Mouse (Mus musculus) granulocyte monocyte progenitor cell, adult 5-6 weeks (primary cell): ENCODE measurements at regions not wholly inside any gene's neighbourhood (a gene's known extent, or its start where the extent isn't known, plus 50 kb on each side); places are given as distances from the start of the nearest gene placed in this dataset.
A peak's percentile ranks its signal among the peaks of the same experiment; 100 is the strongest.

ENCODE experiments used
- ATAC-seq: replicated peaks from 2 replicates; pipeline ENCODE4 v1.8.0; 2016; ENCODE audit warnings: mild to moderate bottlenecking, moderate TSS enrichment, inconsistent platforms; ENCODE audit not compliant: poor library complexity, severe bottlenecking

DNA sequence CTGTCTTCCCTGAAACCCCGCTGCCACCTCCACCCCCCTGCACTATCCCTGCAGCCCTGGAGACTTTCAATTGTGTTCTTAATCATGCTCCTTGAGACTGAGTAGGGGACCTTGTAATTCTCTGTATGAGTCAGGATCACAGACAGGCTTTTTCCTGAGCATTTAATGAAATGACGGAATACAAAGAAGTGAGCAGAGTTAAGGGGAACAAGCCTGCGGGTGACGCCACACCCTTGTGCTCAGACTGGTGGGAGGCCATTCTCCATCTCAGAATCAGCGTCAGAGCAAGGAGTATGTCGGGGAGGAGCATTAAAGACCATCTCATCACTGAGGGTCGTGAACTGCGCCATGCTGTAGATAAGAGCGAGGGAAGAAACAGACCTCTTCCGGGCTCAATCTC lies 359.3 kb upstream of the Tle4 start:
- ATAC-seq = peak; percentile 24

DNA sequence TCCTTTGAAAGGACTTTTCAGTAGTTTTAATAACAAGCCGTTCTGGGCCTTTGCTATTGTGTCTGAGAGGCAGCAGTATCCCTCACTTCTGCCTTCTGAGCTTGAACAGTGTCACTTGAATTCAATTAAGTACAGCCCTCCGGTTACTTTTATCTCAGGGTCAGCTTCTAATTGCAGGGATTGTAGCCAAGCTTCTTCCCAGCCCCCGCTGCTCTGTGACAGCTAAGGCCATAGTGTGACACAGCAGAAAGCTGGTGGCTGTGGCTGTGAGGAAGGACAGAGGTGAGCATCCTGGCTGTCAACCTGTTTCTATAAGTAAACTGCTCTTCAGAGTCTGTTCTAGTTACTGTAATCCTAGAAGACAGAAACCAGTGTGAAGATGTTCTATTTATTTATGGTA lies 358.5 kb upstream of the Tle4 start:
- ATAC-seq = no peak; the same call in 1 of the 2 replicates

DNA sequence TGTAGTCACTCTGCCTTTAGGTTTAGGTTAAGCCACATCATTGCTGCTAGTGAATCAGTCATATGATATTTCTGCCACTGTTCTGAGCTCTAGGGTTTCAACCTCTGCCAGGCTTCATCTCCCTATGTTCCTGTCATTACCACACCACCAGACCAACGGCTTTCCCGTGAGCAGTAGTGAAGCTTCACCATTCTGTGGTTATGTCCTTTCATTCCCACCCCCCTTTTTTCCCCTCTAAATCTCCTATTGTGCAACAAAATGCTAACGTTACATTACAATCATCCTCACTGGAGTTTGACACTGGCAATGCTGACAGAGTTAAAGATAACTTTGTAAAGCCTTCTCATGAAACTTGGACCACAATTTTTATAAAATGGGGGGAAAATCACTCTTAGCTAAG lies 358.1 kb upstream of the Tle4 start:
- ATAC-seq = peak; percentile 91

DNA sequence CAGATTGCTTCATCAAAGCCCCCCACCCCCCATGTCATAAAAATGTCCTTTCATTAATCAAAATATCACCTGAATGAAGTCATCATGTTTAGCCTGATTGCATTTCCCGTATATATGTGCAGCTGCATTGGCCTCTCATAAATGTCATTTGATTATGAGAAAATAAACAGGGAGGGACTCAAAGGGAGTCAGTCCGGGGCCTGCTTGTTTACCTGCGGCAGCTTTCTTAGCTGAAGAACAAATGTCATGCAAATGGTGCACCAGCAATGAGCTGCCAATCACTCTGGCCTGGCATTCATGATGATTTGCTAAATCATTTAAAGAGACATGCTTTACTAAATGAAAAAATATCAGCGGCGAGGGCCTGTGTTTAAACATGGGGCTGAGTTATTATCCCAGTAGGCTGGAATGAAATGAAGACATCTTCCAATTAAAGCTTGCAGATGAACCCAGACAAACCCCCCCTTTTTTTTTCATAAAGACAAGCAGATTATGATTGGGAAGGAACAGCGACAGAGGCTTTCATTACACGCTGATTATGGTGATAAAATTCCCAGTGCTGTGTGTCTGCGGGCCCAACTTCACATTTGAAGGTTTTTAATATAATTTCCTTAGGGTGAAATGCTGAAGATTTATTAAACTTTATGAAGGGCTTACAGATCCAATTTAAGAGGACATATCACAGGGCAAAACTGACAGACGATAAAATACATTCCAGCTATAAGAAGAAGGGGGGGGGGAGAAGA lies 342.5 kb upstream of the Tle4 start:
- no peak for ATAC-seq

- ATAC-seq = no peak
These were observed 324.4 kb upstream of the Tle4 start for GRCm38 (mm10) chr19:14922238-14922637.

GRCm38 (mm10) chr19:14911056-14911850 lies 313.4 kb upstream of the Tle4 start:
- no peak for ATAC-seq

- ATAC-seq = no peak
These were observed 297.0 kb upstream of the Tle4 start for GRCm38 (mm10) chr19:14894875-14895274.

- no peak for ATAC-seq
These were observed 294.5 kb upstream of the Tle4 start for GRCm38 (mm10) chr19:14892390-14892758.

GRCm38 (mm10) chr19:14891689-14892389 lies 294.0 kb upstream of the Tle4 start:
- ATAC-seq = no peak

DNA sequence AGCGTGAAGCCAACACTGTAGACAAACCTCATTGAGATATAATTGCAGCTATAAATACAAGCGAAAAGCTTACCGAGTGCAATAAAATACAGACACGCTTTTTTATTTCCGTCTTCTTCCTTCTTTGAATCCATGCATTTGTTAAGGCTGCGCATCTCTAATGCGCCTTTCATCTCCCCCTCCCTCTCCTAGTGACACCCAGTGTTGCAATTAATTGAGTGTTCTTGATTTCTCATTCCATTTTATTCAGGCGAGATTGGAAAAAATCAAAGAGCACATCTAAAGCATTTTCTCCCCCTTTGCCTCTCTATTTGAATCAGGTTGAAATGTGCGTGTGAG lies 293.2 kb upstream of the Tle4 start:
- ATAC-seq = no peak

DNA sequence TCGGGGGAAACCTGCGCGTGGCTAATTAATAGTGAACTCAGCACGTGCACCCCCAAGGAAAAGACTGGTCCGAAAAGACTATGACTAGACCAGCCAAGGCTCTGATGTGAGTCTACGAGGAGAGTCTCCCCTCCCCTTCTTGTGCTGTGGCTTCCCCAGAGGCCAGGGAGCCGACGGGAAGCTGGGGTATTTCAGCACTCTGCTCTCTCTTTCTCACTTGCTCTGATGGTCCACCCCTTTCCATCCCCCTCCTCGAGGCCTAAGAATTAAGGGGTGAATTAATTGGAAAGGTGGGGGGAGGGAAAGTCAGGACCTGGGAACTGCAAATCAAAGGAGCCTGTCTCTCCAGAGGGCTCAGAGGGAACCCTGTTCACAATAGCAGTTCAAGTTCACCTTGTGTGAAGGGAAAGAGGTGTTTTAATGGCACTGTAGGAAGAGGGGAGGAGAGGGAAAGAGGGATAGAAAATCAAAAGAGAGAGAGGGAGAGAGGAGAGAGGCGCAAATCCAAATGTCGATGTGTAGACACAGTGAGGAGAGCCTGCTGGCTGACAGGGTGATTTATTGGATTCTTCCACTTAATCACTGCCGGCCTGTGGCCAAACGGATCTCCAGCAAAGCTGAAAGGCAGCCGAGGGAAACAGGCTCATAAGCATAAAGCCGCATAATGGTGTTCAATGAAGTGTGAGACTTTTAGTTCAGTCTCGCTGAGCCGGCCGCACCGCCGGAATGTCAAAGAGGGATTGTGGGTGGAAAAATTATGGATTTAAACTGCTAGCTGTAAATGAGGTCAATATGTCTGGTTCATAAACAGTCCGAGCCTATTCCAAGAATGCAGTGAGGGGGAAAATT lies 292.6 kb upstream of the Tle4 start:
- ATAC-seq = no peak

DNA sequence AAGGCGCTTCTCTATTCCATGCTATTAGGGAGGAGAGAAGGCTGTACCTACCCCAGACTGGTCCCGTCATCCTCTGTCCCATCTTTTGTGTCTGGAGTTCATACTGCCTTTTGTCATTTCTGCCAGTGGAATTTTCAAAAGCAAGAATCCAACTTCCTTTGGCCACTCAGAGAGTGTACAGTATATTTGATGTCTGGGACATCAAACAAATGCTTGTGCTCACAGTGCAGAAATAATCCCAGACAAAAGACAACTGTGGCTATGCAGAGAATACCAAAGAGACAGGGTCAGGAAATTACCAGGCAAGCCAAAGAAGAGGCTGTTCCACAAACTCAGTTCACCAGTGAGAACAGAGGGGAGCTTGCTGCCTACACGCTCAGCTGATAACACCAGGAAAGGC lies 291.9 kb upstream of the Tle4 start:
- ATAC-seq = no peak

DNA sequence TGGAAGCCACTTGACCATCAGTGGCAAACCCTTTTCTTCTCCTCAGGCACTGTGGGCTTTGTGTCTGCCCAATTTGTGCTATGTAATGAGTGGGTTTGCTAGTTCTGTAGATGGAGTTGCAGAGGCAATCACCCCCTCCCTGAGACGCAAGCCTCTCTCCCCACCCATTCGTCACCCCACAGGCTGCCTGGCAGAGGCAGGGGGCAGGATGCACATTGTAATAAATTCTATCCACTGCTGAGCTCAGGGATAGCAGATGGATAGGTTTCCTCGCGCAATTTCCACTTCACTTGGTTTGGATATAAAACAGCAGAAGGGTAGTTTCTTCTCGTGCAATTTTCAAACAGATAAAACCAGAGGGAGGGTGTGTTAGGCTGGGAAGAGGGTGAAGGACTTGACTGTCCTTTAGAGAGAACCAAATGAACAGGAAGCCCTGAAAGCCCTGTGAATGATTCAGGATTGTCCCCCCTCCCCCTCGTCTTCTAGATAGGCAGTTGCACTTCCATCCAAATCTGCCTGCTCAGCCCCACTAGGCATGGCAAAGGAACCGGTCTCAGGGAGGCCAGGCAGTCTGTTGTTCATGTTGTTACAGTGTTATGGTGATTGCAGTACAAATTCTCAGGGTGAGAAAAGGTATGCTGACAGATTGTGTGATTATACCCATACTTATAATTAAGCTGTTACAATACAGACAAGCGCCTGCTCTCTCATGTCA lies 286.0 kb upstream of the Tle4 start:
- no peak for ATAC-seq

DNA sequence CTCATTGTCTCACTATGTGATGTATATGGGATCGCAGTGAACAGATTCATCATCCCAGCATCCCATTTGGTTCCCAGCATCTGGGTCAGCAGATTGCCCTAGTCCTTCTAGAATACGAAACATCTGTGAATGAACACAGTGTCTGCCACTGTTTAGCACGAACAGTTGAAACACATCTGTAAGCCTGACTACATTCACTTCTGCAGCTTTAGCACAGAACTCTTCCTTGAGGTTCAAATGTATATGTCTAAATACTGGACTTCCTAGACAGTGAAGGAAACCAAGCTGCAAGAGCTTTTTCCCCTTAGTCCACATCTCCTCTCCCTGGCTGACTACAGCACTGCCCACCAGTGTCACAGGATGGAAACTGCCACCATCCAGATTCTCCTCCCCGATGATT lies 283.0 kb upstream of the Tle4 start:
- no peak for ATAC-seq

DNA sequence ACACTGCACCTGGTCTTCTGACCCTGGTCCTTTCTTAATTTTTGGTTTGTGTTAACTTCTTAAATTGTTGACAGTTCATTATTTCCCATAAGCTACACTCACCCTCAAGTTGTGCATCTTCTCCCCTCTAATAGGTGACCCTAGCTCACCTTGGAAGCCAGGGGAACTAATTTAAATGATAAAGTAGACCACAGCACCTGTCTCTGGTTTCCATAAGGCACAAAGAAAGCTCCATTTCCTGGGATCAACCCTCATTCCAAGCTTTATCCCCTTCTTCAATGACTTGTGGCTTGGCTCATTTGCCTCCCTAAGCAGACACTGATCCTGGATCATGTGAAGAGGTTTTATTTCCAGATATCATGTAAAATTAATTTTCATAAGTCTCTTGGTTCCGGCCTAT lies 276.1 kb upstream of the Tle4 start:
- ATAC-seq = no peak

DNA sequence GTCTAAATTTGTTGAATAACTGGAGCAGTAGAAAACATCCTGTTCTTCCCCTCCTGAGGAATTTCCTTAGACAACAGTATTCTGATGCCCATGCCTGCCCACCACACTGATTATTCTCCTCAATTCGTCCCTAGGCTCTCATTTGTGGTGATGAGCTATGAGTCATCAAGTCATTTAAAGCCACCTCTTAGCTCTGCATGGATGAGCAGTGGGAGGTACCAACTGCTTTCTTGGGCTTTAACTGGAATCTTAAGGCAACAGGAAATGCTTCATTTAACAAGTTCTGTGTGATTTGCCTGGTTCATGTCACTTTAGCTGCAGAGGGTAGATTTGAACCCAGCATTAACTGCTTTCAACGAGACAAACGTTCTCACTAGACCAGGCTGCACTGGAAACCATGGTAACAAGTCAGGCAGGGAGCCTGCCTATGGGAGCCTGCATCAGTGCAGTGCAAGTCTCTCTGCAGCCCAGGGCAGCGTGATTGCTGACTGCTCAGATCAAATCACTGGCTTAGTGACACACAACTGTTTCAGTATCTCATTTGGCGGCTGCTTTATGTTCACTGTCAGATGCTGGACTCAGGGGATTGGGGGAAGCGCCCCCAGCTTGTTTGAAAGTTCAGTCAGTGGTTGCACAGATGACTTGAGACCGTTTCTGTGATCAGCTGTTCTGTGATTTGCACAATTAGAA lies 273.5 kb upstream of the Tle4 start:
- no peak for ATAC-seq

GRCm38 (mm10) chr19:14862654-14863468 lies 265.0 kb upstream of the Tle4 start:
- ATAC-seq = no peak

DNA sequence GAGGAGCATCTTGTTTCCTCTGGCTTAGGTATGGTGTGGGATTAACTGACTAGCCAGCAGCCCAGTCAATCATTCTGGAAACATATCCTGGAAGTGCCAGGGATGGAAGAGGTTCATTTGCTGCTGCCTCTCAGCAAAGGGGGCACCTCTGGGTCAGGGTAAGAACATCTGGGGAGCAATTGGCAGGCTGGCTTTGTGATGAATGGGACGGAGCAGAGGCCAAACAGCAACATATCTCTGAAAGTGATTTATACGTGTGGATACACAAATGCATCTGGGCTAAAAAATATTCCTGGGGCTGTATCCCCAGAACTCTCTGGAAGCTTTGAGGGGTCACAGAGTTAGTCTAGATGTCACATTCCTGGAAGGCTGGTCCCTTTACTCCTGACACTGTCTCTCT lies 257.2 kb upstream of the Tle4 start:
- no peak for ATAC-seq

- no peak for ATAC-seq
These were observed 255.6 kb upstream of the Tle4 start for GRCm38 (mm10) chr19:14853416-14853815.
